Mouse (Mus musculus) kidney, postnatal 10 days (tissue): ENCODE measurements around the gene Srrm4.
"Not testable (repeated sequence)": the region's sequence is repeated elsewhere in the genome, so short reads cannot be mapped to it uniquely, and the experiment has no call there.

Experiments used
- DNase-seq: peaks from one replicate; pipeline ENCODE4 v3.0.0; 2021; ENCODE audit warnings: mixed read lengths

Srrm4 gene

DNA sequence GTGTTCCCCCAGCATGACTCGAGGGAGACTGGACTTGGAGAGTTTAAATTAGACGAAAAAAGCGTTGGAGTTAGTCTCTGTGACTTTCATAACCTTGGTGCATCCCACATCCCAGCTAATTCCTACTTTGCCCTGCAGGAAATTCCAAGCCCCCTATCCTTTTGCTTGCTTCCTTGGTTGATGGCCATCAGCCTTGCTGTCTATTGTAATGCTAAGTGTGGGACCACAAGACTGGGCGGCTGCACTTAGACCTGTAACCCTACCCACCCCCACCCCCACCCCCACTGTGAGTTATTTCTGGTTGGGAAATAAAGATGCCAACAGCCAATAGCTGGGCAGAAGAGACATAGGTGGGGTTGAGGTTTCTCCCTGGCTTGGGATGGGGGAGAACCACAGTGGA, 153.3 kb downstream of the Srrm4 start:
- DNase-seq = no peak

DNA sequence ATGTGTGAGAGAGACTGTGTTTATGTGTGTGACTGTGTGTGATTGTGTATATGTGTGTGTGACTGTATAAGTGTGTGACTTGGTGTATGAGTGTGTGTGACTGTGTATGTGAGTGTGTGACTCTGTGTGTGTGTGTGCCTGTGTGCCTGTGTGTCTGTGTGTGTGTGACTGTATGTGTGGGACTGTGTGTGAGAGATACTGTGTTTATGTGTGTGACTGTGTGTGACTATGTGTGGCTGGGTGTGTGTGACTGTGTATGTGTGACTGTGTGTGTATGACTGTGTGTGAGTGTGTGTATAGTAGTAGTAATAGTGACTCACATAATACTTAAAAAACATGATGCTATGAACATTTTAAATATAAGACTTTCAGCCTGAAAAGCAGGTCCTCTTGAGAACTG, 155.5 kb downstream of the Srrm4 start:
- no peak for DNase-seq

DNA sequence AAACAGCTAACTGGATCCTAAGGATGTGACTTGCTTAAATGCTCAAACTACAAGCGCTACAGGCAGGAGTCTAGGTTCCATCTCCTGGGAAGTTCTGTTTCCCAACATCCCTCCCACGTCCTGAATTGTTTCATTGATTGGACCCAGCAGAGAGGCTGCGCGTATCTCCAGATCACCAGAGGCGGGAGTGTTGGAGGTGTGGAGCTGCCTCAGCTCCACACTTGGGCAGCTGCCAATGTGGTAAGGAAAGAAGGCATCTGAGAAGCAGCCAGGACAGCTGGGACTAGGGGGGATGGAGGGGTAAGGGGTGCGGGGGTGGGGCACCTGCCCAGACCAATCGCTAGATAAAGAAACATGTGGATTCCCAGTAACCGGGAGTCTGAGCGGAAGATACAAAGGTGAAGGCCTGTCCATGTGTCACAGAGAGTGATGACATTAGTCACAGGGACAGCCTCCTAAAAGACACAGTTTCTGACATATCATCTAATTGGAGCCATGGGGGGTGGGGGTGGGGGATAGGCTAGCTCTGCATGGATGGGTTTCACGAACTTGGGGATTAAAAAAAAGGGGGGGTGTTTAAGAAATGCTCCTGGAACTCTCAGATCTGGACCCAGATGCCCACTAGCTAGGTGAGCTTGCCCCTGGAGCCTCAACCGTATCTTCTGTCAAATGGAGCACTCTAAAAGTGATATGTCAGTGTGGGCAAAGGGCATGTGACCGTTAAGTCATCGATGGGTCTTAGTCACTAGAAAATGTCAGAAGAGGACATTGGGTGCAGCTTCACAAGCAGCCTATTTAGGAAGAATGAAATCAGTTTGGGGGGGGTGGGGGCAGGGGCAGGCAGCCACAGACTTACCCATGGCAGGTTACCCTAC, 156.4 kb downstream of the Srrm4 start:
- no peak for DNase-seq

DNA sequence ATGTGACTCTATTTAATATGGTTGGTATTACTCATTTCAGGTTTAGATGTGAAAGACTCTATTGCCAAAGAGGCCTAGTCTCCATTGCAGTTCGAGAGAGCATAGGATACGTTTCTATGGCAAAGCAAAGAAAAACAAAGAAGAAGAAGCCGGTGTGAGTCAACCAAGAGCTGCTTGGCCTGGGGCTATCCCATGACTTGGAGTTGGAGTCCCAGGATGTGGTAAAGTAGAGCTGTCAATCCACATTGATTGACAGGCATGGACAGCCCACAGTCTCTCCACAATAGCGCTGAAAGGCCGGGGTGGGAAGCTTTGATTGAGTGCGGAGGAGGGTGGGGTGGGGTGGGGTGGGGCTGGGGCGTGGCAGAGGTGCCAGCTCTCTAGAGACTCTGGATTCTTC, 158.7 kb downstream of the Srrm4 start:
- no peak for DNase-seq

DNA sequence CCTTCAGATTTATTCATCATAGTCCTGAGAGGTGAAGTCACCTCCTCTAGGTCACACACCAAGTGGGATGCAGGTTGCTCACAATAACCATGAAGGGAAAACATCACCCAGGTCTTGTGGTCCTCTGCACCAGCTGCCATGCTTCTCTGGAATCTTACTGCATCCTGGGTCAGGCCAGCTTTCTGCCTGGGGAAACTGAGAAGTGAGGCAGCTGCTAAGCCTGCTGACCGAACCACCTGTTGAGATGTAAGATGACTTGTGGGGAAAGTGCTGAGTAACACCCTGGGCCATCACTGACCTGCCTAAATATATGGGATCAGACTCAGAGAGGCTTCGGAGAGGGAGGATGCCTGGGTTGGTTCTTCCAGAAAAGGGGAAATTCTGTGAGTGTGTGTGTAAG, 164.9 kb downstream of the Srrm4 start:
- DNase-seq = no peak

DNA sequence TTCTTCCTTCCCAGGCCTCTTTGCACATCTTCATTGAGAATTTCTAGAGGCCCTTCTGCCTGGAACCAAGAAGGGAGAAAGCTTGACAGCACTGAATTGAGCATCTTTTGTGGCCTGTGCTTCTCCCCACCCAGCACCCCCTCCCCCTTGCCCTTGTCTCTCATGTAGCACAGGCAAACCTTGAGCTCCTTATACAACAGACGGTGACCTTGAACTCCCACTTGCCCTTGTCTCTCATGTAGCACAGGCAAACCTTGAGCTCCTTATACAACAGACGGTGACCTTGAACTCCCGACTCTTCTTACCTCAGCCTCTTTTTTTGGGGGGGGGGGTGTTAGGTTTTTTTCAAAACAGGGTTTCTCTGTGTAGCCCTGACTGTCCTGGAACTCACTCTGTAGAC, 165.9 kb downstream of the Srrm4 start:
- DNase-seq = not testable (repeated sequence)

DNA sequence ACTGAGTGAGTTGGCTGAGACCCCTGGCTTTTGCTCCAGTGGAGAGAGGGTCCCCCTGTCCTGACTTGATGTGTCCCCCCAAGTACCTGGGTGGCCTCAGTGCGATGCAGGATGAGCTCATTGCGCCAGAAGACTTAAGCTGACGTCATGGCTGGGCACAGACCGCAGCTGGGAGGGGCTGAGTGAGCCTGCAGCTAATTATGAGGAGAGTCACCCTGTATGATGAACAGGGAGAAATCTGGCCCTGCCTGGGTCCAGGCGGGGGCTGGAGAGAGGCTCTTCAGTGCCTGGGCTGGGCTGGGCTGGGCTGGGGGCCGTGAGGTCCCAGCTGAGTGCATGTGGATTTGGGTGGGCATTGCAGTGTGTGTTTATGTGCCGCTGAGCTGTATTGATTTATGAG, 166.3 kb downstream of the Srrm4 start:
- DNase-seq = no peak

DNA sequence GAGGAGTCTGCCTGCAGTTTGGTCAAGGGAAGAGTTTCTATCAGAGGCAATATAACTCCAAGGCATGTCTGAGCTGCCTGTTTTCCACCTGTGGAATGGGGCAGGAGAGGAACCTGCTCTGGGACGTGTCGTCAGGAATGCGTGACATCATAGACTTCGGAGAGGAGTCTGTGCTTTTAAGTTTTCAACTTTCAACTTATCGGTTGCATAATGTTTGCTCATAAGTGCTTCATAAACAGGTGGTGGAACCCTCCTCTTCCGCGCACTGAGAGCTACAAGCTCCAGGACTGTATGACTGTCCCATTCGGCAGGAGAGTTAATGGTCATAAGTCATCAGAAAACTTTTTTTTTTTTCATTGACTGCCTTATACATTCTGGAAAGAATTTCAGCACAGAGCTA, 167.9 kb downstream of the Srrm4 start:
- no peak for DNase-seq

DNA sequence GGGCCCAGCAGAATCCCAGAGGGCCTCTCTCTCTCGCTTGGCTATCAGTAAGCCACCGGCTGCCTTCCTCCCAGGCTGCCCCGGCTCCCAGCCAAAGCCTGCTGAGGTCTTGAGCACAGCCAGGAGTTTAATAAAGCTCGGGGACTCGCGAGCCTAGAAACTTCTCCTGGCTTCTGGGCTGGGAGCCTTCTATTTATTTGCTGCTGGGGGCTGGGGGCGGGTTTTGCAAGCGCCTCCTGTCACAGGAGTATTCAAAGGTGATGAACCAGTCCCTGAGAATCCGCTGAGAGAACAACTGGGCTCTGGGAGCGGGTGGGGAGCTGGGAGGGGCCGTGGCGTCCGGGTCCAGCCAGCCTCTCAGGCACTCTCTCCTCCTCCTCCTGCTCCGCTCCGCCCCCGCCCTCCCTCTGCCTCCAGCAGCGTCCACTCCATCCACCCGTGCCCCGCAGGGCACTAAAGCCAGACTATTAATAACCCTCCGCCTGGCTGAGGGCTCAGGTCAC, 168.9 kb downstream of the Srrm4 start, which contains the start of gene Hspb8:
Gene Hspb8, minus strand, starts transcription at position 166 of the 503 bp plus-strand sequence.
- peak; percentile 84 for DNase-seq

DNA sequence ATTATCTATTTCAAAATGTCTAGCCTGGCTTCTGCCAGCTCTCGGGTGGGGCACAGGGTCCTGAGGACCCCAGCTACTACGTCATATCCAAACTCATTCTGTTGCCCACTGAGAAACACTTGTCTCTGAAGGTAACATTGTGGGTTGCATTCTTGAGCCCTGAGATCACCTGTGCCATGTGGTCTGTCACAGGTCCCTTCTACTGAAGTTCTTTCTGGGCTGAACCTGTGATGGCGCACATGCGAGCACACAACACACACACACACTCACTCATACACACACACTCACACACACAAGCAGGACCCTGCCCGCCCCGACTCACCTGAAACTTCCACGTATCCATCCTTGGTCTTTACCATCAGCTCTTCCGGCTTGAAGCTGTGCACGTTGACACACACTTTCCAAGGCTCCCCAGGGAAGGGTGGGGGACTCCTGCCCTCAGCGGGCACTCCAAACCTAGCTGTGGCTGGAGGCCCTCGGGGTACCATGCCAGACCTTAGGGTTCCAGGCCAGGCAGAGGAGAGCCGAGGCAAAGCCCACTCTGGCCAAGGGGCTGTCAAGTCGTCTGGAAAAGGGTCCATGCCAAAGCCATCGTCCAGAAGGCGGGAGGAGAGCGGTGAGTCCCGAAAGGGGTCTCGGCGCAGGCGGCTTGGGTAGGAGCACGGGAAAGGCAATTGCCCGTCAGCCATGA, 169.7 kb downstream of the Srrm4 start:
- DNase-seq = peak; percentile 14

DNA sequence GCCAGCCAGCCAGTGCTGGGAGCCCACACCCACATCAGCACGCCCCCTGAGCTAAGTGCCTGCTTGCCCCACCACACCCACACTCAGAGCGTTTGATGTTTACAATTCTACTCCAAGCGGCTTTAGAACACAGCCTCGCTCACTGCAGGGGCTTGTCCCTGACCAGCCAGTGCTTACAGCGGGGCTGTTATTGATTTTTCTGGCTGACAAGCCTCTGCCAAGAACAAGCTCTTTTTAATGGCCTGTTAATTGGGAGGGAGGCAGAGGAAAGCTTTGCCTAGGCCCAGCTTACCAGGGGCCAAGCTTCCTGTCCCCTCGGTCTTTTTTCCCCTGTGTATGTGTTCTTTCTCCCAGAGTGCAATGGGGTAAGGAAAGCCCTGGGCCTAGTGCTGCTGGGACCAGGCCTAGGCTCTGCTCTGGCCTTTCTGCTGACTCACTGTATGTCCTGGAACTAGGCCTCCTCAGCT, 170.8 kb downstream of the Srrm4 start:
- peak; percentile 27 for DNase-seq

DNA sequence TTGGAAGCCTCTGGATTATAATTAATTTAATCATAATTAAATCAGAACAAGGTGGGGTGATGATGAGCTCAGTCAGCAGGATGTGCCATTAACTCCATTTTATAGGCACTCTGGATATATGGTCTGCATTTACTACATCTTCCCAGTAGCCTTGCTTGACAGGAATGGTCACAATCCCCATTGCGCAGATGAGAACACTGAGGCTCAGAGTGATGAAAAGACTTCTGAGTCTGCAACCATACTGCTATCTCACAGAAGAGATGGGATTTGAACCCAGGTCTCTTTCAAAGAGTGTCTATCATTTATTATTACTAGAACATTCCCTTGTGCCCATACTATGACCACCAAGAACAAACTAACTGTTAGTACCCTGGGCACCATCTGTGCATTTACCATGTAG, 171.4 kb downstream of the Srrm4 start:
- no peak for DNase-seq

DNA sequence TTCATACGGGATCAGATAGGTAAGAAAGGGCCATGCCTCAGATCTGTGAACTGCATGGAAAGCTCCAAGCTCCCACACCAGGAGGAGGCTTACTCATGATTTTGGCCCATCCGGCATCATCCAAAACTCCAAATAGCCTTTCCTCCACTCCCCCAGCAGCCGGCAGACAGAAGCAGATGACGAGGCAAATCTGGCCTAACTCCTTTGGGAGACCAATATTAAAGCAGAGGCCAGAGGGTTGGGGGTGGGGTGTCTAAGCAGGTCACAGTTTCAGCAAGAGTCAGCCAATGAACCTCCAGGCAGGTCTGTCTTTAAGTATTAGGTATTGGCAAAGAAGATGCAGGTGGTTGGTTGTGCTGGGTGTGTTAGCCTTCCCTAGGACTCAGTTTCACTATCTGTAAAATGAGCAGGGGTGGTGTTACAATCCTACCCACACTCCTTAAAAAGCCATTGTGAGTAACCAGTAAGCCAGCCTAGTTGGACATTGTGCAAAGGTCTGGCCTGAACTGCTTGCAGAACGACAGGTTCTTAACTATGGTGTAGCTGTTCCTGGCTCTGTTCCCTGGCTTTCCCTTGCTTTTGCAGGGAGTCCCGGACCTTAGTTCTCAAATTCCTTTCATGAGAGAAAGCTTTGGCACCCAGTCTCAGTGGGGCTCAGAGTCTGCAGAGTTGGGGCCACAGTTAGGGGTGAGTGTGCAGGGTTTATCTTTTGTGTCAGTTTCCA, 172.1 kb downstream of the Srrm4 start:
- no peak for DNase-seq

DNA sequence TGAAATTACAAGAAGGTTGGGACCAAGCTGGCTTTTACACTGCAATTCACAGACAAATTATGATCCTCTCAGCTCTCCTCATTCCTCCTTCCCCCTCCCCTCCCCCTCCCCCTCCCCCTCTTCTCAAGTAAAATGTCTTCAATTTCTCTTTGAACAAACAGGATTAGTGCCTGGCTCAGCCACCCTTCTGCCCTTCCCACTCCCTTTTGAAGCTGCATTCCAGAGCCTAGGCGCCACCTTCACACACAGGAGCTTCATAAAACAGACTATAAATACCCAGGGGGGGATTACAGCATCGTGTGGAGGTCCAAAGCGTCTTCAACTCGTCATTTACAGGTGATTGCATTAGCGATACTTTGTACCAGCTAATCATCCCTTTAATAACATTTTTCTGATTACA, 175.4 kb downstream of the Srrm4 start:
- DNase-seq = no peak

DNA sequence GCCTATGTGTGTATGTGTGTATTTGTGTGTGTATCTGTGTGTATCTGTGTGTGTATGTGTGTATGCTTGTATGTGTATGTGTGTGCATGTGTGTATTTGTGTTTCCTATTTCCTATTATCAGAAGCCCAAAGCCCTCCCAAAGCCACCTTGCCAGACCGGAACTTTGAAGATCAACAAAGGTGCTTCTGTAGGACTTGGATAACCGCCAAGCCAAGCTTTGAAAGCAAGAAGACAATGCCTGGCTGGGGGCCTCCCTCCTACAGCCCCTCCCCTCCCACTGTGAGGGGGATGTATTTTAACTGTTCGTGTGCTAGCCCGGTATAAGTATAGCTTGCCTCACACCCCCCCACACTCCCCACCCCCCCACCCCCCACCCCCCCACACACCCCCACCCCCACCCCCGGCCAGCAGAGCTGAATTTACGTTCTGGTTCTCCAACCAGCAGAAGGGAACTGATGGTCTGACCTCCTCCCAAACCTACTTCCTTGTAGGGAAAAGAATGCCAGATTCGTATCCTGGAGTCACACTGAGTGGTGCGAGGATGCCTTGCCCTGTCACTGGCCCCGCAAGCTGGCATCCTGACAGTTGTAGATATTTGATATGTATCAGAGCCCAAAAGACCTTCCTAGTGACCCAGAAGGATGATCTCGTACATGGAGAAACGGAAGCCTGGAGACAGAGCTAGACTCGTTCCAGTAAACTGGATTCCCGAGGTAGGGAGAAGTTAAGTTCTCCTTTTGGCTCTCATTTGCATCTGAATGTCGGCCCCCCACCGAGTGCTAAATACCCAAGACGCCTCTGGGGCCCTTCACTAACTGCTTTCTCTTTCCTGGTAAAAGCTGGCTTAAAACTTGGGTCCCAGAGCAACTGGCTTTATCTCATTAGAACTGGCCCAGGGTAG, 181.7 kb downstream of the Srrm4 start:
- DNase-seq = peak; percentile 61

DNA sequence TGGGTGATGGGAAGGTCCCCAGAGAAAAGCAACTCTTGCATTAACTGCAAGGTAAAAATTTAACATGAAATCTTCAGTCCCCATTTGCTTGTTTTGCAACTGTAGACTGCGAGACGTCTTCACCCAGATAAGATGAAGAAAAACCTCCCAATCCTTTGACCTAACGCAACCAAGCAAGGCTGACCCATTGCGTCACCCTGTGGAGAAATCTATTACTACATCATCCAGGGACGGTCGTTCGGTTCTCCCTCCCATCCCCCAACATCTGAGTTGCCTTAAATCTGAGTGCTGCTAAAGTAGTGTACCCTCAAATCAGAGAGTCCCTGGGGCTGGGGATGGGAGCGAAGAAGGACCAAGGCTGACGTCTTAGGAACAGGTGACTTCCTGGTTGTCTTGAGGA, 182.7 kb downstream of the Srrm4 start:
- DNase-seq = no peak

DNA sequence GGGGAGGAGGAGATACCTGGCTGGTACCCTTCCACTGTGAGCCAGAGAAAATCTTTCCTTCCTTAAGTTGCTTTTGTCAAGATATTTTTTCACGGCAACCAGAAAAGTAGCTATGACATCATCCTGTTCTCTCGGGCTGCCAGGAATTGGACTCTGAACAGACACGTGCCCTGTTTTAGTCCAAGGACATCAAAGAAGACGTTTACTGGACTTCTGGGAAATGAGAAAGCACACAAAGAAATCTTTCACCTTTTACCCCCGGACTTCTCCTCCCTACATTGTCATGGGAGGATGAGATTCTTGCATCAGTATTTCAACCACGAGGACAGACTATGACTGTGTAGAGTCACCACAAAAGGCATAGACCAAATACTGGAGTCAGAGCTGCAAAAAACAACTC, 183.7 kb downstream of the Srrm4 start:
- no peak for DNase-seq

DNA sequence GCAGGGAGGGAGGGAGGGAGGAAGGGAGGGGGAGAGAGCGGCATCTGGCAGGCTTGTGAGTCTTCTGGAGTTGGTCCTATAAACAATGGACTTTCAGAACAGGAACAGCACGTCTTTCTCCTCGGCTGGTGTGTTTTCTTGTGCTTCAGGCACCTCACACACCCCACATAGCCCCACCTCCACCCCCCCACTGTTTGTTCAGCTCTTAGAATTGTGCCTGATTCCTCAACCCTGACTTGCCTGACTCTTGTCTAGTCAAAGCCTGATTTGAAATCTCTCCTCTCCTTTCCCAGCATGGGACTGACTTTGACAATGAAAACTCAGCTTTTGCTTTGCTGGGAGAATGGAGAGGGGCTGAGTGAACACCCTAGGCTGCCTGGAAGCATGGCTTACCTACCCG, 184.3 kb downstream of the Srrm4 start:
- DNase-seq = no peak

DNA sequence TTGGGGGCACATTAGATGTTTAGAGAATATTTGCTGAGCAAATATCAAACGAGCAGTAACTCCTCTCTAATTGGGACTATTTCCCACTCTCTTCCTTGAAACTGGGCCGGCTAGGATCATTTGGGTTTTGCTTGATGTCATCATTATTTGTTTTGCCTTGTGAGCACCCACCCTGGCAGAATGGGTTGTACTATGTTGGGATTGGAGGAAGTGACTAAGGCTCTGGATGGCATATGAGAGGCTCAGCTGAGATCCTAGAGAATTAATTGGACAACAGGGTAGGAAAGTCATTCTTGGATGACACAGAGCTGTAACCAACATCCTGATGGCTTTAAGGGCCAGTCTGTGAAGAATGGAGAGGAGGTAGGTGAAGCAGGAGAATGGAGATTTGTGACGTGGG, 185.1 kb downstream of the Srrm4 start:
- no peak for DNase-seq

DNA sequence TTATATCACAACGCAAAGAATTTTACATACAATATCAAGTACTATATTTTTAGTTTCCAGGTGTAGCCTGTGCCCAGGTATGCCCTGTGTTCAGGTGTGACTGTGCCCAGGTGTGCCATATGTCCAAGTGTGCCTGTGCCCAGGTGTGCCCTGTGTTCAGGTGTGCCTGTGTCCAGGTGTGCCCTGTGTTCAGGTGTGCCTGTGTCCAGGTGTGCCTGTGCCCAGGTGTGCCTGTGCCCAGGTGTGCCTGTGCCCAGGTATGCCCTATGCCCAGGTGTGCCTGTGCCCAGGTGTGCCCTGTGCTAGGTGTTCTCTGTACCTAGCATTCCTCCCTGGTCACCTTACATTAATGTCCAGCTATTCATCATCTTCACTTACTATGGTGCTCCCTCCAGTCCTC, 185.7 kb downstream of the Srrm4 start:
- no peak for DNase-seq

DNA sequence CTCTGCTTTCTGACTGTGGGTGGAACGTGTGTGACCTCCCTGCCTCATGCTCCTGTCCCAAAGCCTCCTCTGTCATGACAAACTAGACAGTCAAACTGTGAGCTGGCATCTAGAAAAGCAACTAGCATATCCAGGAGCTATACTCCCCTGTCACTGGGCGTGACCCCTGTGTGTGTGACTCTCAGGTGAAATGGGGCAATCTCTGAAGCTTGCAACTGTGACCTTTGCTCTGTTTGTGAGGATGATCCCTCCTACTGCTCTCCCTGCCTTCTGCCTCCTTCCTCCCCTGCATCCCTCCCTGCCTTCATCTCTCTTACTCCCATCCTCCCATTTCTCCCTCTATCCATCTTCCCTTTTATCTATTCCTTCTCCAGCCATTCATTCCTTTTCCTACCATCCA, 187.6 kb downstream of the Srrm4 start:
- no peak for DNase-seq

DNA sequence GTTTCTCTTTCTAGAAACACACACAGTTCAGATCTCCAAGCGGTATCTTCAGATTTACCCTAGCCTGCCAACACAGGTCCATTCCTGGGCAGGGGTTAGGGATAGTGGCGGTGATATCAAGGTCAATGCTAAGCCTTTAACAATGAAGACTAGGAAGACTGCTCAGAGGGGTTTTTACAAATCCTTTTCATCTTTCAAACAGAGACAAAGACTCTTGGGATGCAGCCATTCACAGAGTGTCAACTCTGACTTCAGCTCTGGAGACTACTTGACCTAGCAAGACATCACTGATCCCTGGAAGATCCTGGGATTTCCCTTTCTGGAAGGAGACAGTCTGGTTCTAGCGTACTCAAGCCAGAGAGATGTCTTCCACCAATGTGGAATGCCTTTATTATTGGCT, 190.8 kb downstream of the Srrm4 start:
- no peak for DNase-seq
